Mouse (Mus musculus): ENCODE data around the gene Sox2.

The Sox2 gene

DNA sequence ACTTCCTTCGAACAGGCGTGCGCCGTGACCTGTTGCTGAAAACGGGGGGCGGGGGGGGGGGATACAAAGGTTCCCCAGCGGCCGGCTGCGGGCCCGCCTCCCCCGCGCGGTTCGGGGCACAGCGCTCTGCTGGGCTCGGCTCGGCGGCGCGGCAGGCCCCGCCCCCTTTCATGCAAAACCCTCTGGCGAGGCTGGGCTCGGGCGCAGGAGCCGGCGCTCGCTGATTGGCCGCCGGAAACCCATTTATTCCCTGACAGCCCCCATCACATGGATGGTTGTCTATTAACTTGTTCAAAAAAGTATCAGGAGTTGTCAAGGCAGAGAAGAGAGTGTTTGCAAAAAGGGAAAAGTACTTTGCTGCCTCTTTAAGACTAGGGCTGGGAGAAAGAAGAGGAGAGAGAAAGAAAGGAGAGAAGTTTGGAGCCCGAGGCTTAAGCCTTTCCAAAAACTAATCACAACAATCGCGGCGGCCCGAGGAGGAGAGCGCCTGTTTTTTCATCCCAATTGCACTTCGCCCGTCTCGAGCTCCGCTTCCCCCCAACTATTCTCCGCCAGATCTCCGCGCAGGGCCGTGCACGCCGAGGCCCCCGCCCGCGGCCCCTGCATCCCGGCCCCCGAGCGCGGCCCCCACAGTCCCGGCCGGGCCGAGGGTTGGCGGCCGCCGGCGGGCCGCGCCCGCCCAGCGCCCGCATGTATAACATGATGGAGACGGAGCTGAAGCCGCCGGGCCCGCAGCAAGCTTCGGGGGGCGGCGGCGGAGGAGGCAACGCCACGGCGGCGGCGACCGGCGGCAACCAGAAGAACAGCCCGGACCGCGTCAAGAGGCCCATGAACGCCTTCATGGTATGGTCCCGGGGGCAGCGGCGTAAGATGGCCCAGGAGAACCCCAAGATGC lies at the start of gene Sox2:
Gene Sox2 (plus strand): TSS at position 680 of the 895 bp plus-strand sequence.
- DNase-seq = no peak

DNA sequence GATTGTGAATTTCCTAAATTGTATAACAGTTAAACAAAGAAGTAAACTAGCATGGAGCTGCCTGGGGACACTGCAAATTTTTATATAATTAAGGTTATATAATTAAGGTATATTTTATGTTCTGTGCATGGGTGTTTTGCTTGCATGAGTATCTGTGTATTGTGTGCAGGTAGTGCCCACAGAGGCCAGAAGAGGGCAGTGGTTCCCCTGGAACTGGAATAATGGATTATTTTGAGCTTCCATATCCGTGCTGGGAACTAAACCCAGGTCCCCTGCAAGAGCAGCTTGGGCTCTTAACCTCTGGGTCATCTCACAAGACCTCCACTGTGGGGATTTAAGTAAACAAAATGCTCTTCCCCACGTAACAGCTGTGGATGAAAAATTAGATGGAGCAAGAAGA lies 49.1 kb upstream of the Sox2 start:
- DNase-seq = no peak

DNA sequence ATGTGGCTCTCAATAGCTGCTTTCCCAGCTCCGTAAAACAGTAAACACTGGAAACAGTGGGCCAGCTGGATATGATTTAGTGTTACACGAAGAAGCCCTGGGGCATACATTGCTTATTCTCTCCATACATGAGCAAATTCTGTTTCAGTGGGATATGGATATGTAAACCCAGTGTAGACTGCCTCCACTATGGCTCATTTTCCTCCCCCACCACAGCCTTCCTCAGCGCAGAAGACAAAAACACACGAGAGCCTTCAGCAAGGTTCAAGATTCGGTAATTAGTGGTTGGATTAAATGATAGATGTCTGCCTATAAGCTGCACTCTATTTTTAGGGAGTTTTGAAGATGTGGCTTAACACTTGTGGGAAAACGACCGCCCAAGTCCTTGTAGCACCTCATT lies 36.1 kb upstream of the Sox2 start:
- no peak for DNase-seq

DNA sequence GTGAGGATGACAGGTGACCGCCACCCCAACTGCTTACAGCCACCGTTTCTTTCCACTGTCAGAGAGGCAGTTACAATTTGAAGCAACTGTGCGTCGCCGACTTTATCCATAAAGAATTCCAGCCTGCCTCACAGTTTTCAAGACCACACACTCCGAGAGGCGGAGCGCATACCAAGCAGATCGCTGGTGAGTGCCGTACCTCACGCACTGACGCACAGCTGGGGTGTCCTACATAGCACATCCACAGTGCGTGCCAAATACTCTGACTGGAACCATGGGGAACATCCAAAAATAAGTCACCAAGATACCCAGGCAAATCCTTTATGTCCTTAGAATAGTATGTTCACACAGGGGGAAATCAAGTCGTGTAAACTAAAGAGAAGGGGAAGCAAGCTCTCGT lies 34.7 kb upstream of the Sox2 start:
- no peak for DNase-seq

DNA sequence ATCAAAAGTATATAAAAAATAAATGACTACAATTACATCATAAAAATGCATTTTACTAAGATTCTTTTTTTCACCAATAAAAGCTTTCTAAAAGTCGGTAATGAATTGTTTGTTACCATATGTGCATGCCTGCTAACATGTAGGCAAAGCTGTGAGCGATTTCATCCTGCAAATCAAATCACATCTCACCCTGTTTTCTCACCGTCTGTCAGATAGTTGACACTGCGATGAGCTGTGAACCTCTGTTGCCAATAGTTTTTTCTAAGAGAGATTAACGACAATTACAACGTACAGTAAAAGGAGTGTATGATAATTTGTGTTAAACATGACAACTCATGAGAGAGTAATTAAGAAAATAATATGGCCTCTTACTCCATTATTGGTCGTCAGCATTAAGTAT lies 31.3 kb upstream of the Sox2 start:
- DNase-seq = no peak

DNA sequence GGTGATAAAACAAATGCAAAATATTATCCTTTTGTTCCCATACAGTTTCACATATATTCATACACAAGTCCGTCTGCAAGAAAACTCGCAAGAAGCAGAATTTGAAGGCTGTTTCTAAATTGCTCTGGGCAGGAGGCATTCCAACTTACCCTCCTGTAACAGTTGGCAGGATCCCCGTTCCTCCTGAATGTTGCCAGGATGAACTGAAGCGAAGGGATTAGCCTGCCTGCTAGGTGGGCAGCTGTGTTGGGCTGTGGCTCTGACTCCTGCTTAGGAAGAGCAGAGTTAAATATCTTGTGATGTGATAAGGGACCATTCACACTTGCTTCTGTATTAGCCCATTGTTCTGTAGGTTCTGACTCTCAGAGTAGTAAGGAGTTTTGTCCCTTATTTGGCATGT lies 30.1 kb upstream of the Sox2 start:
- DNase-seq = no peak

DNA sequence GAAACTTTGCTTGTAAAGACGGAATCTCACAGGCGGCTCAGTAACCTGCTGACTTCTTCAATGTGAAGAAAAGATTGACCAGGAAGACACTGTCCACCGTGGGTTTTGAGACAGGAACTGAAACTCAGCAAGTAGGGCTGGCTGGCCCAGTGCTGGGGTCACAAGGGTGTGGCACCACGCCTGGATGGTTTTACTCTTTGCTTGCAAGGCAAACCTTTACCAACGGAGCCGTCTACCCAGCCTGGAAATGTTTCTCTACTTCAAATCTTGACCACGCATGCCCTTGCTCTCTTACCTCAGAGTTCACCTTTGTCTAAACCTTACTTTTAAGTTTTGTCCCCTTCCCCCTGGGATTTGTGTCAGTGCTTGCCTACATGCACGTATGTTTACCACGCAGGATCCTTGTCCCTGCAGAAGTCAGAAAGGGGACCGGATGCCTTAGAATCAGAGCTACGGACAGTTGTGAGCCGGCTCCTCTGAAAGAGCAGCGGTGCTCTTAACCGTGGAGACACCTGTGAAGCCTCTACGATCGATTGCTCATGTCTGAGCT lies 25.4 kb upstream of the Sox2 start:
- DNase-seq = no peak

DNA sequence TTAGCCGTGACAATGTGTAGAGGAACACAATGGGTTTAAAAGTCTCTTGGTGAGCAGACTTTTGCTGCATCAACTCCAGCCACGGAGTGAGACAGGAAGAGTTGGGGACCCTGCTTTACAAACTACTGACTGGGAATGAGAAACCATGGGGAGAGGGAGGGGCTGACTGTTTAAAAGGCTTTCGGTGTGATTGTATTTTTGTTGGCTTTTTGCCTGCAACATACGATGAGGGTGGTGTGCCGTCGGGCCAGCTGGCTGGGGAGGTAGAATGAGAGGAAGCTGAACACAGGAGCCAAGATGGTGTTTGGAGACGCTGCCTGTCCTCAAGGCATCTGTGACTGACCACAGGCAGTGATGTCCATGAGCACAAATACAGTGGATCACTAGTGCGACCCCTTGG lies 23.7 kb upstream of the Sox2 start:
- DNase-seq = no peak

DNA sequence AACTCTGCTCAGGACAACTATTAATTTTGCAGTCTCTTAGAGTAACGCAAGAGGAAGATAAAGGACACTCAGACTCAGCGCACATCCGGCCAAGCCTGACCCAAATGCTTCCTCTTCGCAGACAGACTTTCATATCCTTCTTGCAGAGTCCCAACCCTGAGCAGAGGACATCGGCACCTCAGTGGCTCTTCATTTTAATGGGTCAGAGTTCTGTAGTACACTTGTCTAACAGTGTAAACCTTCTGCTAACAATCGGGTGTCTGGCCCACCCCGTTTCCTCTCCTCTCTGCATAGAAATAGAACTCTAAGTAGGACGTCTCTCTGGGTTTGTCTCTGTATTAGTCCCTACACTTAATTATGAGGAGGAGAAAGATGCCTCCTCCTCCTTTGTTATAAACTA lies 20.2 kb upstream of the Sox2 start:
- DNase-seq = no peak

DNA sequence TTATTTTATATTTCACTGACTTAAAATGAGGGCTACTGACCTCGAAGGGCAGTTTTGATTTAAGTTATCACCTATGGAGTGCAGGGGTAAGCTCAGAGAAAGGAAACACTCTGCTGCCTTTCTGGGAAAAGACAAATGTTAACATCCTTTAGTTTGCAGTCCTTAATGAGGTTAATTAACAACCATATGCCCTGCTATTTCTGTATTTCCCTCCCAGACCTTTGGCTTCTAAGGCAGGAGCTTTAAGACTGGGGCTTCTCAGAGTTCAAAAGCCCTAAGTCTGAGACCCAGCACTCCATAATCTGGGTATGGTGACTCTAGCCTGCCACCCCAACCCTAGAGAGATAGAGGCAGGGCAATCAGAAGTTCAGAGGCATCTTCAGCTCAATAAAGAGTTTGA lies 19.5 kb upstream of the Sox2 start:
- DNase-seq = no peak

DNA sequence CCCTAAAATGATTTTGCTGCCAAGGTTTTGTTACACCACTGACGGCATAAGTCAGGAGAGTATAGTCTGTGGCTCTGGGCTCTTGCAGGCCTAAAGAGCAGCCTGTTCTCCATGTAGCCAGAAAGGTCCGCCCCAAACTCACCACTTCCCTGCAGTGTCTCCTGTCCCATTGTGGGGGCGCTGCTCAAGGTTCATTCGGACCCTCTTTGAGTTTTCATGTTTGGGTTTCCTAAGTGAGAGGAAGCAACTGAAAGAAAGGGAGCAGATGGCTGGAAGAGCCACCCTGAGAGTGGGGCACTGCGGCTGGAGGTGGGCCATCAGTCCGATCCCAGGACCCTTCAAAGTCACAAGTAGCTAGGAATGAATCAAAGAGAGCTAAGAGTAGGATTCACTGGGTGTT lies 13.2 kb upstream of the Sox2 start:
- no peak for DNase-seq

DNA sequence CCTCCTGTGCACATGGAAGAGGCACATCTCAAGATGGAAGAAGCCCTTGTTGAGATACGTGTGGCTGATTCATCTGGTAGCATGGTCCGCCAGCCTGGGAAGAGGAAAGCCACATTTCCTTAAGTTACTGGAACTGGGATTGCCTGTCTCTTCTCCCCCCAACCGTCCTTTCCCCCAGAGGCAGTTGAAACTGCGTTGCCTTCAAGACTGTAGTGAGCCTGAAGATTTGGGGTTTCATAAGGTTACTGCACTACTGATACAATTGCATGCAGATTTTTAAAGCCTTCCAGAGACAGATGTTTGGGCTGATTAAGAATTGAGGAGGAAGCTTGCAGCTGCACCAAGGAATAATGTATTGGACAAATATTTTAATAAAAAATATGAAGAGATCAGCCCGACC lies 12.7 kb upstream of the Sox2 start:
- no peak for DNase-seq

DNA sequence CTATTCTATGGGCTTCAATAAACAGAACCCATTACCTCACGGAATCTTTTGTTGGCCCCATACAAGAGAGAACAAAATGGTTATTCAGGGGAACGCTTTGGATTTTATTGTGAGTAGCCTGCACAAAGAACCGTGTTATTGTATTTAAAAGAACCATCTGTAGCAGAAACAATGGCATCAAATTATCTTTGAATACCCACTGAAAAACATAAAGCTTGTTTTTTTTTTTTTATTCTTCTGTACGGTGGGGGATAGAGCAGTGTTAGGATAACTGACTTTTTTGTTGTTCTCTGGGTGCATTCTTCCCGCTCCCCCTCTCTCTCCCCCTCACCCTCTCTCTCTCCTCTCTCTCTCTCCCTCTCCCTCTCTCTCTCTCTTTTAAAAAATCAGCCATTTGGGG lies 12.3 kb upstream of the Sox2 start:
- DNase-seq = no peak

DNA sequence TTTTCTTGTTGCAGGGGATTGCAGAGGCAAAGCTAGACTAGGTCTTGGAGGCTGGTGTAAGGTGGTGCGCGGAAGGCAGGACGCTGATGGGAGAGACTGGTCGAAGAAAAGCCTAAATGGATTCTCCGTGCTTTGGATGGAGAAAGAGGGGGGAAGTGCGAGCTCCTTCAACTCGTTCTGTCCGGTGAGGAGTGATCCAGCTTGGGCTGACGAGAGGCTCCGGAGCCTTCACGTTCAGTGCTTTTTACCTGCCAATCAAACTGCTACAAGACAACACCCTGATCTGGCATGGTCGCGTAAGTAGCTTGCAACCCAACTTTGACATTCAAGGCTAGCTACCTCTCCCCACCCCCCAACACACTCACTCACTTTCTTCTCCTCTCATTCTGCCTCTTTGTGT lies 11.9 kb upstream of the Sox2 start:
- DNase-seq = no peak

DNA sequence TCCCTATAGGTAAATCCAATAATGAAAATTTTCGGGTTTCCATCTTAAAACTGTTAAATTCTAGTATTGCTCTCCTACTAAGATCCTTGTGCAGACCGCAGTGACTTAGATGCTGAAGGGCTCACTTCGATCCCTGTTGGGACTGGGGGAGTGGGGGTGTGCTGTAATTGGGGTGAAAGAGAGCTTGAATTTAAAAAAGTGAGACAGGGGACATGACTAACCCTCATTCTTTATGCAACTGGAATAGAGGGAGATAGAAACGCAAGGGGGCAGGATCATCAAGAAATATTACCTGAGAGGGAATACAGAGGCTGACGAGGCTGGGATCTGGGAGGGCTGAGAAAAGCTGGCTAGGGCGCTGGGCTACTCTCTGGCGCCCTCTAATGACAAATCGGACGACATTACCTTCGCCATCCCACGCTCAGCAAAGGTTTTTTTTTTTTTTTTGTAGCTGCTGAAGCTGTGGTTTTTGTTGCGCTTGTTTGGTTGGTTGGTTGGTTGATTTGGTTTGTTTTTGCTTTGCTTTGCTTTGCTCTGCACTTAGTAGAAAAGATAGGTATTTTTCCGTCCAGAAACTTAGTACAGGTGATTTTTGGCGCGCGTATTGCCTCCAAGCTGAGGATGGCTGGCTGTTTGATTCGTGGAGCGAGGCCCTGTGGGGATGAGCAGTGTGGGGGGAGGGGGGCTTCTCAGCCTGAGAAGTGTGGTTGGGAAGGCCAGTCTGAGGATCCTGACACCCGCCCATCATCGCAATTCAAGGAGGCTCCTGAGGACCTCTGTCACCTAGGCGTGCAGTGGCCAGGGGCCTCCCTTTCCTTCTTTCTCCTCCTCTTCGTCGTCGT lies 11.0 kb upstream of the Sox2 start:
- DNase-seq = peak; percentile 26

DNA sequence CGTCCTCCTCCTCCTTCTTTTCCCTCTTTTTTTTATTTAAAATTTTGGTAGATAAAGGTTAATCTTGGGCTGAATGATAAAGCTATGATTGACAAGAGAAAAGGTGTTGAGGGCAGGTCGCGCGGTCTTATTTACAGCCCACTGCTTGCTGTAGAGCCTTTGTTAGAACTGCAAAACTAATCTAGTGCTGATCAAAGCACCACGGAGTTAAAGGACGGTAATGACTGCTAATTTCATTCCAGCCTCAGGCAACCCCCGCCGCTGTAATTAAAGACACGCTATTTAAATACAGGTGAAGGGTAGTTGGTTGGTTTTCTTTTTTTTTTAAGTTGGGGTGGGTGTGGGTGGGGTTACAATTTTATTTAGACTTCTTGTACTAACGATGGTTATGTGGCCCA lies 10.3 kb upstream of the Sox2 start:
- no peak for DNase-seq

DNA sequence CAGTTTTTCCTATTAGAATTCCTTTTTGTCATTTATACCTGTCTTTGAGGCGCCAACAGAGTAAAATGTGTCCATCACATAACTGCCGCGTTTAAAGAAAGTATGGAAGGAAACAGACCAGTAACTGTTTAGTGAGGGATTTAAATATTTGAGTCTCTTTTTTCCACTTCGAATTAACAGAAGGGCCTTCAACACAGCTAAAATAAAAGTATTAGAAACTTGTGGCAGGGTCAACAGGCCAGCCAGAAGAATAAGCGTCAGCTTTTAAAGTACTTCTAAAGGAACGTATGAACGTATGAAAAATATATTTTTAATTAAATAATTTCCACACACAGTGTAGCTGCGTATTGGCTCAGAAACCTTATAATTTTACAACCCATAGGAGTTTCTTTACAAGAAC lies 9.9 kb upstream of the Sox2 start:
- no peak for DNase-seq

DNA sequence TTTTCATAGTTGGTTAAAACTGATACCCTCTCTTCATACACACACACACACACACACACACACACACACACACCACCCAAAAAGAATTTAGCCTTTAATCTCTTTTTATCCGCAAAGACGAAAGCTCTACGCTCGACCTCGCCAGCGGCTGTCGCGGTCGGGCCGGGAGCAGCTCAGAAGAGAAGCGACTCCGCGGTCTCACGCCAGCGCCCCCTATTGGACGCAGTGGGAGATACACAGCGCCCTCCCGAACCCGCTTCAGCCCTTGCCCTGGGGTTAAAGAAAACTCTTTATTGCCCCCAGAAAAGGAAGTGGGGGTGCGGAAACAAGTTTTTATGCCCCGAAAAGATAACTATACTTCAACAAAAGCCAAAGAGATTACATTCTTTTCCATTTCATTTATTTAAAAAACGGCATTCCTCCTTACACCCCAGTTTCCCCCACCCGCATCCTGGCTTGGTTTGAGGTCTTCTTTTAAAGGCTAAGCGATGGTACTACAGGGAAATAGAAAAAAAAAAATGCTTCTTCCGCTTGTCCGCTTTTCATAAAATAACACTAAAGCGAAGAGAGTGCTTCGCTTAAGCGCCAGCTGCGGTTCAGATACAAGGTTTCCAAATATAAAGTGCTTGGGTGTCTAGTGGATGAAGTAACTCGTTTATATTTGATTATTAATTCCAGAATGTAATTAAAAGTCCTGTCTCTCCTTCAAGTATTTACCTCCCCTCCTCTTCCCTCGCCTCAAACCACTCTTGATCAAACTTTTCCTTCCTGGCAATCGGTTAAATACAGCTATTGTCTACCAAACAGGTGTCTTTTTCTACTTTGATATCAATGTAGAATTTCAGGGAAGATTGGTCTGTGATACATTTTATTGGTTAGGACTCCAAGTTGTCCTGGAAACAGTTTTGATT lies 9.3 kb upstream of the Sox2 start:
- no peak for DNase-seq

DNA sequence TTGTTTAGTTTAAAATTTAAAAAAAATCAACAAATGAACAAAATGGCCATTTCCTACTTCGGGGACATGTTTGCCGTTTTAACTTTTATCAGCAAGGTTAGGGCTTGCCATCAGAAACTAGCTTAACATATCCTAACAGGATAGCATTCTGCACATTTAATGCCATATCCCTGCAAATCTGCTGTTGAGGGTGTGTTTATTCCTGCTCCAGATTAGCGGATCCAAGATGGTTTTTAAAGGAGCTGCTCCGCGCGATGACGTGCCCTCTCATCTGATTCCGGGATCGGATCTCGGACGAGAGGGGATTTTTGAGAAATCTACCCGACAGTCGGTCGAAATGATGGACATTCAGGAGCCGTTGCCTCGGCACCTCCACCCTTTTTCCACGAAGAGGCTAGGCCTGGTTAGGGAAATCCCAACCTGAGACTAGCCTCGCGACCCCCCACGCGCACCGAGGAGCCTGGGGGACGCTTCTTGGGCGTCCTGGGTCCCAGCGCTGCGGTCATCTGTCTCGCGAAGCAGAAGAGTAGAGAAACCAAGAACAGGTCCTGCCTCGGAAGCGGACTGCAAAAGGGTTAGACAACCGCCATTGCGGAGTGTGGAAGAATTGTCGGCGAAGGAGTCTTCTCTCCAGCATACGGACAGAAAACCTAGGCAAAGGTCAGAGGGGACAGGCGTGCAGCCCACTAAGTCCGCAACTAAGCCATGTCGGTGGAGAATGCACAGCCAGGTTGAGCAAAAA lies 8.3 kb upstream of the Sox2 start:
- no peak for DNase-seq

DNA sequence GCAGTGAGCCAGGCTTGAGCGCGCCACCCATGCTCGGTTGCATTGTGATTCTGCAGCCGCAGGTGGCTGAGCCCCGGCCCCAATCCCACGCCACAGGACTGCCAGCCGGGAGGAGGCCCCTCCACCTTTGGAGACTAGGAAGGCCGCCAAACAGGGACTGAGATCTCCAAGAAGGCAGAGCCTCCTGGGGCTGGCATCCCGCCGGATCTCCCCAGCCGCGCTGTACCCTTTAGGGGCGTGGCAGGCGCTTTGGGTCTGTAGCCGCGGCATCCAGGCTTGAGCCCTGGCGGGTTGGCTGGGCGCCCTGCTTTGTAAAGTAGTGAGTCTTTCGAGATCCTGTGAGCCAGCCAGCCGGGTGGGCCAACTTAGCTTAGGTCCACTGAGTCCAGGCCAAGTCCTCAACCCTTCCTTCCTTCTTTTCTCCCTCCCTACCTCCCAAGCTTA lies 7.7 kb upstream of the Sox2 start:
- peak; percentile 30 for DNase-seq

DNA sequence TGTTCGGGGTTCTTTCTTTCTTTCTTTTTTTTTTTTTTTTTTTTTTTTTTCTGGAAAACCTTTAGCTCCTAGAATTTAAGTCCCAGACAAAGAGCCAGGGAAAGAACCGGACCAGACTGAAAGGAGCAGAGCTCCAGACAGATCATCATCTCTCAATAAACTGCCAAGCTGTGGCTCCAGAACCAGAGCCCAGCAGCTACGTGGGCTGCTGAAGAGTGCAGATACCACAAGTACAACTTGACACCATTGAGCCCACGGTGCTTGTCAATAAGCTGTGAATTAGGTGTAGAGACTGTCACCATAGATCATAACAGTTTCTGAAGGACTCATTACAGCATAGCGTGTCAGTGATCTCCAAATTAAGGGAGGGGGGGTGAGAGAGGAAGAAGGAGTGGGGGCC lies 7.1 kb upstream of the Sox2 start:
- DNase-seq = no peak

DNA sequence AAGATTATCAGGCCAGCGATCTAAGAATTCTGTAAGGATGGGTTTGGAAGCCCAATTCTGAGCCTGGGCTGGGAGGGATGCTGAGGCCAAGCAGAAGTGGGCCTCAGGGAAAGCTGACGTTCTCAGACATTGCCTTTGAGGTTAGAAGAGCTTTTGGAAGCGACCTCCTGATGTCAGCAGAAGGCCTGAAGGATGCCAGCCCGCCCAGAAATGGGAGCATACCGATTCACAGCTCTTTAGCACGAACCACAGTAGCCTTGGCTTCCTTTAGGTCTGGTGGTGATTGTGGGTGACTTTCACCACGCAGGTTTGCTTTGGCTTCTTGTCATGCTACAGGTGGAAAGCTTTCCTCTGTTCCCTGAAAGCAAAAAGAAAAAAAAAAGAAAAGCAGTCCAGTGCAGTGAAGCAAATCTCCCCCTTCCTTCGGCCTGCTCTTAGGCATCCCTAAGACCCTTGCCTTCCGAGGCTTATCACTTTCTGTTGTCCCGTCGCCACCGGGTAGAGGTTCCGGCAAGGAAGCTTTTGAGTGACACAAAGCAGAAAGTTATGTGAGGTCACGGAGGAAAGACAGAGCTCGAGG lies 6.6 kb upstream of the Sox2 start:
- DNase-seq = no peak

All from cerebellum, adult 9-10 months (tissue).